Mouse (Mus musculus) gastrocnemius, adult 8-10 months (tissue): ENCODE data around the gene Gm14698. TPM values are rescaled to one million over a fixed set of nuclear protein-coding genes. Genes with fewer than 3 reads are reported as not detected.
"Not testable (repeated sequence)": the region's sequence is repeated elsewhere in the genome, so short reads cannot be mapped to it uniquely, and the experiment has no call there.

Experiments
- DNase-seq, 2 experiments: peaks; one replicate each; pipeline ENCODE4 v3.0.0; 2022; ENCODE audit warnings: low spot score in 2 of 2
- total RNA-seq, 4 experiments: library from RNA; stranded (reverse); gene quantifications; 2 replicates each; pipeline ENCODE4 v1.2.4; 2022

Gene Gm14698
- total RNA-seq: 1 to 10 TPM; 3.7 to 7.8 (median 5.4) TPM

GRCm38 (mm10) chrX:68821059-68821458 is at the start of gene Gm14698:
Gm14698 (plus strand) TSS chrX:68821093.
- DNase-seq: not testable (repeated sequence)

- not testable (repeated sequence) for DNase-seq
These were observed 444 bp upstream of the Gm14698 start for GRCm38 (mm10) chrX:68820449-68820848.

- DNase-seq: no peak
These were observed 18.9 kb downstream of the Gm14698 start for GRCm38 (mm10) chrX:68839548-68840444.

GRCm38 (mm10) chrX:68865145-68865544 is 44.3 kb downstream of the Gm14698 start:
- no peak for DNase-seq

Other genes starting within 250 kb of the Gm14698 start
- gene Fmr1, start 142.6 kb upstream of the Gm14698 start, total RNA-seq: 1 to 10 TPM; 3.9 to 9.2 (median 5.9) TPM
- gene Fmr1nb, start 59.3 kb upstream of the Gm14698 start, total RNA-seq: not detected
- gene Gm6812, start 72.0 kb downstream of the Gm14698 start, total RNA-seq: not detected